Mouse (Mus musculus): ENCODE results near the gene Mrgprh.

GRCm38 (mm10) chr17:12866853-12867252 is 9.0 kb upstream of the Mrgprh start:
- TF ChIP-seq CTCF (IDR thresholded peaks at IDR 0.05; ENCODE audit: borderline replicate concordance, control insufficient read depth, extremely low read depth, insufficient read depth, low read length, poor library complexity), result no peak
- TF ChIP-seq POLR2A (IDR thresholded peaks at IDR 0.05; ENCODE audit: control insufficient read depth, extremely low read depth, insufficient read depth, low read length, poor library complexity), result no peak
